Mouse (Mus musculus) layer of hippocampus, postnatal 25 days (tissue): Measurements from ENCODE around the gene Ubc. TPM values are rescaled to one million over a fixed set of nuclear protein-coding genes. Genes with fewer than 3 reads are reported as not detected.

Source experiments
- DNase-seq, 2 experiments: peaks; one replicate each; pipeline ENCODE4 v3.0.0; 2022; ENCODE audit warnings: mixed read lengths in 2 of 2, low spot score in 1 of 2; ENCODE audit errors: extremely low spot score in 1 of 2
- total RNA-seq, 2 experiments: library from RNA; stranded (reverse); gene quantifications; 2 replicates each; pipeline ENCODE4 v1.2.3; 2021

The Ubc gene
- total RNA-seq, 2 experiments from 2014 or later: 775 to 848 TPM

- no peak for DNase-seq
Observed at GRCm38 (mm10) chr5:125352781-125353294, 37.2 kb downstream of the Ubc start.

GRCm38 (mm10) chr5:125351939-125352338, 38.1 kb downstream of the Ubc start:
- no peak for DNase-seq

GRCm38 (mm10) chr5:125351057-125351456, 38.9 kb downstream of the Ubc start:
- no peak for DNase-seq

- no peak for DNase-seq
Observed at GRCm38 (mm10) chr5:125349391-125349790, 40.6 kb downstream of the Ubc start.

GRCm38 (mm10) chr5:125348487-125348886, 41.5 kb downstream of the Ubc start:
- peak; percentile 38 to 60 for DNase-seq

DNA sequence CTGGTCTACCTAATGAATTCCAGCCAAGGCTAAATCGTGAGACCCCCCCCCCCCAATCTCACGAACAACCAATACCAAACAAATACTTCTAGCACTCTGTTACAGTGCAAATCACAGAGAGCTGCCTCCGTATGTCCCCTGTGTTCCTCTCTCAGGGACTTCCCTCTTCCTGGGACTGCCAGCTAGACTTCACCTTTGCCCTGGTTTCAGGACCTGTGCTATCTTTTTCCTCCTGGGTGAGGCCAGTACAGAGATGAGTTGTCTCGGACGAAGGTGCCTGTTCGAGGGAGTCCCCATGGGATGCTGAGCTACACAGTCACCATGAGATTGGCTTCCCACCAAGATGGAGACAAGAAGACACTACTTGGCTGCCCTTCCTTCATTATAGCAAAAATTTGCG, 41.9 kb downstream of the Ubc start:
- no peak for DNase-seq

- DNase-seq: no peak
Observed at GRCm38 (mm10) chr5:125344296-125344695, 45.7 kb downstream of the Ubc start.

DNA sequence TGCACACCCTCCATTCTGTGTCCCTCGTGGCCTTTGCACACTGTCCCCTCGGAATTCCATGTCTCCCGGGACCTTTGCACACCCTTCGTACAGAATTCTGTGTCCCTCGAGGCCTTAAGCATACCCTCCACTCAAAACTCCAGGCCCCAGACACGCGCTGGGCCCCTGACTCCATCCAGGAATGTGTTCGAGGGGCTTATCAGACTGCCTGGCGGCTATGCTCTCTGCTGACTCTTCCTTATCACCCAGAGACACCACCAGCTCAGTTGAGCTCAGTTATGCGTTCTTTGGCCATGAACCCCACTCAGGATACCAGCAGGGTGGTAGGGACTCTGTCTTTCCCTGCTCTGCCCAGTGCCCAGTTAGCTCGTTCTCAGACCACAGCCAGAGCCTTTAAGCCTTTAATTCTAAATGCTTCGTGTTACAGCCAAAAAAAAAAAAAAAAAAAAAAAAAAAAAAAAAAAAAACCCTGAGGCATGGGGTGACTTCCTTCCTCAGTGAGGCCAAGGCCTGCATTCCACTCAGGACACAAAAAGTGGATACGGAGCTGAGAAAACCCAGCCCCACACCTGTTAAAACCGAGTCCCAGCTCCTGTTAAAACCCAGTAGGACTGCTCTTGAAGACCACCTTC, 48.4 kb downstream of the Ubc start:
- no peak for DNase-seq

- DNase-seq: peak; percentile 78 to 83
Observed at GRCm38 (mm10) chr5:125340547-125341262, 49.3 kb downstream of the Ubc start, which contains the start of gene Scarb1. Gene Scarb1, minus strand, starts transcription at chr5:125341094.

- peak in 1 of 2 experiments; percentile 13 for DNase-seq
Observed at GRCm38 (mm10) chr5:125339851-125340531, 50.0 kb downstream of the Ubc start.

DNA sequence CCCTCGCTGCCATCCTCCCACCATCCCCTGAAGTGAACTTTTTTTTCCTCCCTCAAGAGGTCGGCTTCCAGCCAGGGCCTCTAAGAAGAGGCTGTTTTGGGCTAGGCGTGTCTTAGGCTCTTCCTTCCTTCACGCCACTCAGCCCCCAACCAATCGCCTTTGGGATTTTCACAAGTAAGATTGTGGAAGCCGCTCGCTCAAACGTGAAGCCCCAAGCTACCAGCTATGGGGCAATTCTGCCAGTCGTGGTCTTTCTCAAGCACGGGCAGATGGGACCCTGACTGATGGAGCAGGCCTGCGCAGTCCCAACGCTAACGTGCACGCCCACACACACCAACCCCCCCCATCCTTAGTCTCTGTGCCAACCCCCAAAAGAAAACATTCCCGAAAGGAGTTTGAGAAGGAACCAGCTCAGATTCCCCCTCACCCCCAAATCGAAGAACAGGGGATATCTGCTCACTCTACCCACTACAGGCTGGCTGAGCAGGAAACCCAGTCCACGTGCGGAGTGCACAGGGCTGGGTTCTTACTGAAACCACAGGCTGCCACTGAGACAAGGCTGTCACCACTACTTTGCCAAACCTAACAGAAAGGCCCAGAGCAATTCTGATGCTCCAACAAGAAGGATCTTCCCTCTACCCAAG, 50.8 kb downstream of the Ubc start:
- DNase-seq: peak in 1 of 2 experiments; percentile 18

GRCm38 (mm10) chr5:125337526-125337925, 52.5 kb downstream of the Ubc start:
- no peak for DNase-seq

DNA sequence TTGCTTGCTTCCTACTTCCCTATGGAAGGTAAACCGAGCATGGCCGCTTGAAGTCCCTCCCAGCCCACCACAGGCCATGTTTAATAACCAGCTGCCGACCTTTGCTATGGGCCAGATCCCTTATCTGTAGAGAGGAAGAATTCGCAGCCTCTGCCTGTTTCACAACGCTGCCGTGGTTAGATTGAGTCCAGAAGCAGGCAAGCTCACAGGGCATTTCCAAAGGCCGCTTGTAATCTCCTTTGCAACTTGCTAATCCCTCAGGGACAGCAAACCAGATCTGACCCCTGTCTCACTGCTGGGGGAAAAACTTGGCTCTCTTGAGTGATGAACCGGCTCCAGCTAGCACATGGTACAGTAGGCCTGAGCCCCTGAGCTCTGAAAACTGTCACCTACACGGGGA, 53.0 kb downstream of the Ubc start:
- no peak for DNase-seq

Other genes starting within 250 kb of the Ubc start
- 100 to 1,000 TPM; 229 to 297 TPM for gene Ncor2, start 211.0 kb downstream of the Ubc start, total RNA-seq
- 10 to 100 TPM; 34.5 to 41.6 TPM for gene Scarb1, start 49.1 kb downstream of the Ubc start, total RNA-seq
- gene Gm10382, start 880 bp downstream of the Ubc start, total RNA-seq: under 1 TPM in 1 of 2 experiments, not detected in 1; 0.37 TPM
- gene Dhx37, start 43.9 kb upstream of the Ubc start, total RNA-seq: 10 to 100 TPM; 11.9 to 14.8 TPM
- gene Bri3bp, start 51.4 kb upstream of the Ubc start, total RNA-seq: 100 to 1,000 TPM; 101 to 109 TPM
- 10 to 100 TPM; 62.5 to 66.7 TPM for gene Aacs, start 85.6 kb upstream of the Ubc start, total RNA-seq
- 100 to 1,000 TPM; 108 to 121 TPM for gene Tmem132b, start 141.6 kb upstream of the Ubc start, total RNA-seq